Mouse (Mus musculus) spleen, postnatal 14 days (tissue): Measurements from ENCODE around the gene Sipa1.

Experiments used
- DNase-seq, 2 experiments: peaks; one replicate each; pipeline ENCODE4 v3.0.0; 2021 to 2022; ENCODE audit warnings: low spot score in 2 of 2

Sipa1 gene

DNA sequence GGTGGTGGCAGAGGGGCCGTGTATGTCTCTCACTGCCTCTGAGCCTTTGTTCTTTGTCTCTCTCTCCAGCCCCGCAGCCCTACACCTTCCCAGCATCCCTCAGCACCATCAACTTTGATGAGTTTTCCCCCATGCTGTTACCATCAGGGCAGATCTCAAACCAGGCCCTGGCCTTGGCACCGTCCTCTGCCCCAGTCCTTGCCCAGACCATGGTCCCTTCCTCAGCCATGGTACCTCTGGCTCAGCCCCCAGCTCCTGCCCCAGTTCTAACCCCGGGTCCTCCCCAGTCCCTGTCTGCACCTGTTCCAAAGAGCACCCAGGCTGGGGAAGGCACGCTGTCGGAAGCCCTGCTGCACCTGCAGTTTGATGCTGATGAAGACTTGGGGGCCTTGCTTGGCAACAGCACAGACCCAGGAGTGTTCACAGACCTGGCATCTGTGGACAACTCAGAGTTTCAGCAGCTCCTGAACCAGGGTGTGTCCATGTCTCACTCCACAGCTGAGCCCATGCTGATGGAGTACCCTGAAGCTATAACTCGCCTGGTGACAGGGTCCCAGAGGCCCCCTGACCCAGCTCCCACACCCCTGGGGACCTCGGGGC, 16.7 kb downstream of the Sipa1 start:
- DNase-seq = no peak

DNA sequence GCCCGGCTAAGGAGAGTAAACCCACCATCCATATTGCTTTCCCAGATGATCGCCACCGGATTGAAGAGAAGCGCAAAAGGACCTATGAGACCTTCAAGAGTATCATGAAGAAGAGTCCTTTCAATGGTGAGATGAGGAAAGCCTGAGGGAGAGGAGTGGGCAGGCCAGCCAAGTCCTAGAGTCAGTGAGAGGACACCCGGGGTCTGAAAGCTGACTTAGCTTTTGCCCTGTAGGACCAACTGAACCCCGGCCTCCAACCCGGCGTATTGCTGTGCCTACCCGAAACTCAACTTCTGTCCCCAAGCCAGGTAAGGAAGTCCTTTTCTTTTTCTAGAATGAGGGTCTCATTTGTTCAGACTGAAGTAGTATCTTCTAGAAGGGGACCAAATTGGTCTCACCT, 18.2 kb downstream of the Sipa1 start:
- no peak for DNase-seq

DNA sequence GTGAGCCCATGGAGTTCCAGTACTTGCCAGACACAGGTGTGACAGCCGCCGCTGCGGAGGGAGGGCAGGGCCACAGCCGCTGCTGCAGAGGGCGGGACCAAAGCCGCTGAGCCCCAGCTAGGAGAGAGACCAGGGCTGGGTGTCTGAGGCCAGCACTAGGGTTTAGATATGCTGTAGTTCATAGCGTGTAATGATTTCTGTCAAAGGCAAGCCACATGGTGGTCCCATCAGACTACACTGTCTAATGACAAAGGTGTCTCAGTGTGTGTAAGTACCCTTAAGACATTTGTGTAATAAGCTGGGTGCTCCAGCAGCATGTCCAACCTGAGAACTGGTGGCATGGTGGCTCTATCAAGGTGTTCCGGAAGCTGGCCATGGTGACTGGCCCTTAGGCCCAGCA, 21.9 kb downstream of the Sipa1 start:
- no peak for DNase-seq

DNA sequence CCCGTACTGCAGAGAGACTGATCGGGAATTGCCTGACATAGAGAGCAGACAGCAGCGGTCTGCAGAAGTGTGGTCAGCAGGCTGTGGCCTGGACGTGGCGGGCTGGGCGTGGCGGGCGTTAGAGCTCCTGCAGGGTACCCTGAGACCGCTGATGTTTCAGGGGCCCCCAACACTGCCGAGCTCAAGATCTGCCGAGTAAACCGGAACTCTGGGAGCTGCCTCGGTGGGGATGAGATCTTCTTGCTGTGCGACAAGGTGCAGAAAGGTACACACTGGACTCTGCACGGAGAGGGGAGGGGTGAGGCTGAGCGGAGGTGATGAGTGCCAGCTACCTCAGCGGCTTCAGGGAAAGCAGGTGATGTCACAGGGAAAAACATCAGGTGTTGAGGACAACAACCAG, 22.5 kb downstream of the Sipa1 start:
- DNase-seq = no peak

DNA sequence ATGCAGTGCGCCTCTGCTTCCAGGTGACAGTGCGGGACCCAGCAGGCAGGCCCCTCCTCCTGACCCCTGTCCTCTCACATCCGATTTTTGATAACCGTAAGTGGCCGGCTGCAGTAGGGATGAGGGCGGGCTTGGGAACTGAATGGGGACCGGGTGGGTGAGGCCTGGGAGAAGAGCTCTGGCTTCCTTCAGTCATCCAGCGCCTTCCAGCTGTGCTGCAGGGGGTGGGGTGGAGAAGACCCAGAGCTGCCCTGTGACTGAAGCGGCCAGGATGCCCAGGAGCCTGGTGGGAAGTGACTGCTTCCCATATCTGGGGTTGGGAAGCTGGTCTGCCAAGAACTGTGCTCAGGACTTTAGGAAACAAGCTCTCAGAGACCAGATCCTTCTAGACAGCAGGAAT, 23.2 kb downstream of the Sipa1 start:
- DNase-seq = no peak

DNA sequence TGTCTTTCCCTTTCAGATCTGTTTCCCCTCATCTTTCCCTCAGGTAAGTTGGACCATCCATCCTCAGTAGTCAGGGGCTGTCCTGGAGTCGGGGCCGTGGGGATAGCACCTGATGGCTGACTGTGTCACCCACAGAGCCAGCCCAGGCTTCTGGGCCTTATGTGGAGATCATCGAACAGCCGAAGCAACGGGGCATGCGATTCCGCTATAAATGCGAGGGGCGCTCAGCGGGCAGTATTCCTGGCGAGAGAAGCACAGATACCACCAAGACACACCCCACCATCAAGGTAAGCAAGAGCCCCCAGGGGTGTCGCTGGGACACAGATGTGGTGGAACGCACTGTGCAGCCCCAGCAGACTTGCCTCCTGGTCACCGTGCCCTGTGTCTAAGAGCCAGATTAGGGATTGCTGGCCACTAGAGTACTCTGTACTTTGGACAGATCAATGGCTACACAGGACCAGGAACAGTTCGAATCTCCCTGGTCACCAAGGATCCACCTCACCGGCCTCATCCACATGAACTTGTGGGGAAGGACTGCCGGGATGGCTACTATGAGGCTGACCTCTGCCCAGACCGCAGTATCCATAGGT, 25.0 kb downstream of the Sipa1 start:
- no peak for DNase-seq

DNA sequence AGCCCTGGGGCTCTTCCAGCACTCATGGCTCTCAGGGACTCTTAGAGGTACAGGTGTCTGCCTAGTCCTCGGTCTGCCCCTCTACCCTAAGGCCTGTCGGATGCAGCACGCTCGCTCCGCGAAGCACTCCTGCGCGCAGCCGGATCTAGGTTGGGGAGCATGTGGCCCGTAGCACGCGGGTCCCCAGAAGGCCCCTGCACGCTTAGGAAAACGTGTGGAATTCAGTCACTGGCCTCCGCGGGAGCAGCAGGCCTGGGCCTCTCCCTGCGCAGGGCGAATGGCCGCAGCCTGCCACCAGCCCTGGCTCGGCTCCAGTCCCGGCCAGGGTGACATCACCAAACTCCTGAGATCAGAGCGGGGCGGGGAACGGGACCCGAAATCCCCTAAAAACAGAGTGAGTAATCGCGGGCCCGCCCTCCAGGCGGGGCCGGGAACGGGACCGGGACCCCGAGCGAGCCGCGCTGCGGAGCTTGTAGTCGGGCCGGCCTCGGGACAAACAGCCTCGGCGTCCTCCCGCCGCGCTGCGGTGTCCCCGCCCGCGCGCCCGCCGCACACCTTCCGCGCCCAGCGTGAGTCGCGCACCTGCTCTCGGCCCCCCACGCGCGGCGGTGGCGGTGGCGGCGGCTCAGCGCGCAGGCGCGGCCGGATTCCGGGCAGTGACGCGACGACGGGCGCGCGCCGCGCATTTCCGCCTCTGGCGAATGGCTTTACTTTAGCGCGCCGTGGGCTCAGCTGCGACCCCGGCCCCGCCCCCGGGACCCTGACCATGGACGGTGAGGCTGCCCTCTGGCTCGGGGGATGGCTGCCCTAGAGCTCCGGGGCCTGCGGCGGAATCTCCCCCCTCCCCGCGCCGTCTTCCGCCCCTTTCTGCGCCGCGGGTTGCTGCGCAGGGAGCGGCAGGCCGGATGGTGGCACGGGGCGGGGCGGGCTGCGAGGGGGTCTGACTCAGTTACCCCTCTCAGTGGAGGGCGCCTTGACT, 26.1 kb downstream of the Sipa1 start, which contains the start of gene Rela:
Gene Rela, plus strand, starts transcription at position 415 of the 979 bp plus-strand sequence.
- DNase-seq = peak; percentile 73 to 82

DNA sequence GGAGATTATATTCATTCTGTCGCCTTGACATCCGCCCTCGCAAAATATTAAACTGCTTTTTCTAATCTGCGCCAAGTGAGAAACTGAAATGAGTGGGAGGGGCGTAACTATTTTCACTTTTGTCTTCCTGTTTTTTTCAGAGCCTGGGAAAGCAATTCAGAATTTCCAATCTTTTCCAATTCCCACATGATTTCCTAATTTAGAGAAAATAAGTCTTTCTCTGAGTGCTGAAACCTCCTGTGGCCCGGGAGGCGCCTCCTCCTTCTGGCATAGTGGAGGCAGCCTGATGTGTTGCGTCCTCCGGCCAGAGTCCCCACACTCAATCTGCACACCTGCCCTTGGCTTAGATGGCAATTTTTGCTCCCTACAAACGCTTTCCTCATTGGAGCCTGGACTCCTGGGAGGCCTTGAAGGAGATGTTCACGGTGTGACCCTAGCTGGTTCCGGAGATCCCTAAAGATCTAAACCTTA, 26.9 kb downstream of the Sipa1 start:
- no peak for DNase-seq

DNA sequence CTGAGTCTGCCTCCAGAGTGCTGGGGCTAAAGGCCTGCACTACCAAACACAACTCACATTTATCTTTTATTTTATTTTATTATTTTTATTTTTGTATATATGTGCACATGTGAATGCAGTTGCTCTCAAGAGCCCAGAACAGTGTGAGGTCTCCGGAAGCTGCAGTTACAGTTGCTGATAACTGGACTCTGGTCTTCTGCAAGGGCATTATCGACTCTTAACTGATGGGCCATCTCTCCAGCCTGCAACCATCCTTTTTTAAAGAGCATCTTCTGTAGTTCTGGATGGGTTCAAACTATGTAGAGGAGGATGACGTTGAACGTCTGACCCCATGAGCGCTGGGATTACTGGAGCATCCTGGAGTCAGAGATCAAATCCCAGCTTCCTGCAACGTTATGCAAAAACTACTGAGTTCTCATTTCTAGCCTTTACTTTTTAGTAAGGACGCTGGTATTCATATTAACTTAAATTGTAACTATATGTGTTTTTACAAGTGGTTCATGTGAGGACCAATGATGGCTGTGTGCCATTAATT, 27.4 kb downstream of the Sipa1 start:
- DNase-seq = no peak

DNA sequence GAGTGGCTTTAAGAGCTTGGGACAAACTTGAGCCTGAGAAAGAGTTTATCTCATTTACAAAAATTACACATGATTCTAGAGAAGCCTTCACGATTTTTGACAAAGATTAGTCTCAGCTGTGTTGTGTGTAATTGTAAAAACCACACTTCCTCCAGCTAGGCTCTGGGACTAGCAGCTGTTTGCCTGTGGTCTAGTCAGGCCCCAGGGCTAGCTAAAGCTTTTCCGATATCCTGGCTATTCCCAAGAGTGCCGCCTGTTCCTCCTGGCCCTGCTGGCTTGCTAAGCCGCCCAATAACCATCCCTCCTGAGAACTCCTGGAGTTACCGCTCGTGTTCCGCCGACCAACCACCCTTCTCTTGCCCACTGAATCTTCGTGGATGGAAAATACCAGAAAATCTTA, 31.4 kb downstream of the Sipa1 start:
- DNase-seq = no peak

DNA sequence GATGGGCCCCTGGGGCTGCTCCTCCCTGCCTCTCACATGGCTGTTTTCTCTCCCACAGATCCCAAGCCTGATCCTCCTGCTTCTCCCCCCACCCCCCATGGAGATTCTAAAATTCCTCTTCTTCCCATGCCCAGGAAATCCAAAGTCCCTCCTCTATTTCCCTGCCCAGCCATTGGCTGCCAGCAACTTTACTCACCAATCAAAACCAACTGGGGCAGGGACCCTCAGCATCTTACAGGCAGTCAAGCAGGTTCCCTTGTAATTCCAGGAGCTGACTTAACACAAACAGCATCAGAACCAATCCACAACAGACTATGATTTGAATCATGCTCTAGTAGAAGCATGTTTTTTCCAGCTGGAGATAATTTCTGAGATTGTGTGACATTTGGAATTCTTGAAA, 33.6 kb downstream of the Sipa1 start:
- no peak for DNase-seq

DNA sequence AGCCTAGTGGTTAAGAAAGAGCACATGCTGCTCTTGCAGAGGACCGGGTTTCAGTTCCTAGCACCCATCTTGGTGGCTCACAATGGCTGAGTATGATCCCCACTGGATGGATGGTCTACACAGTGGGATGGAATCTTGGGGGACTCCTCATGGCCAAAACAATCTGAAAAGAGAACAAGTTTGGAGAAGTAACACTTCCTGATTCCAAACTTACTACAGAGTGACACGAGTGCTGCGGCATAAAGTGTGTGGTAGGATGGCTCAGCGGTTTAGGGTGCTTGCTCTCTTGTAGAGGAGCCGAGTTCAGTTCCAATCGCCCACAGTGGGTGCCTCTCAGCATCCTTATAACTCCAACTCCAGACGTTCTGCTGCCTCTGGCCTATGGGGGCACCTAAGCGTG, 38.2 kb downstream of the Sipa1 start:
- no peak for DNase-seq

DNA sequence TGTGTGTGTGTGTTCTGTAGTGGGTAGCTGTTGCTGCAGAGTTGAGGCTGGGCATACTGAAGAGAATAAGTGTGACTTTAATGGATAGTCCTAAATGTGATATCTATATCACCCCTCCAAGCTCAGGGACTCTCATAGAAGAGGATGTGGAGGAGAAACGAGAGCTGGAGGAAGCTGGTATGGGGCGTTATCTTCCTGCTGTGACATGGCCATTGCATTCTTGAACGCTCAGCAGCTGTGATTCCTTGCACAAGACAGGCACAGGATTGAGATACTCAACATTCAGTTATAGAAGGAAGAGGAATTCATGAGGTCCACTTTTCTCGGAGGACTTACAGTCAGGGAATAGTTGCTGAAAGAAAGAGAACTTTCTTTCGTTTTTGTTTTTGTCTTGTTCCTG, 41.6 kb downstream of the Sipa1 start:
- no peak for DNase-seq

DNA sequence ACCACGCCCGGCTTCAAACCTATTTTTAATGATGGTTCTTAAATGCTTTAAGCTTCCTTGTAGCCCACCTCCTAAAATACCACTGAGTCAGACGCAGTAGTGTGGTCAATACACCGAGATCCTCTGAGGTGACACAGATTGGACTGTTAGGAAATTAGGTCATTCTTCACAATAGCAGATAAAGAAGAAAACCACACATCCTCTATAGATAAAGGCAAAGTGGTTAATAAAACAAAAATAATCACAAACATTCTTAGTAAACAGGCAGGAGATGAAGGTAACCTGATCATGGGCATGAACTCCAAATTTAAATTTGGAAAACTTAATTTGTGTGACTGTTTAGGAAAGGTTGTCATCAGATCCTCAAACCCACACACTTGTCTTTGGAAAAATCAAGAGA, 43.5 kb downstream of the Sipa1 start:
- no peak for DNase-seq

DNA sequence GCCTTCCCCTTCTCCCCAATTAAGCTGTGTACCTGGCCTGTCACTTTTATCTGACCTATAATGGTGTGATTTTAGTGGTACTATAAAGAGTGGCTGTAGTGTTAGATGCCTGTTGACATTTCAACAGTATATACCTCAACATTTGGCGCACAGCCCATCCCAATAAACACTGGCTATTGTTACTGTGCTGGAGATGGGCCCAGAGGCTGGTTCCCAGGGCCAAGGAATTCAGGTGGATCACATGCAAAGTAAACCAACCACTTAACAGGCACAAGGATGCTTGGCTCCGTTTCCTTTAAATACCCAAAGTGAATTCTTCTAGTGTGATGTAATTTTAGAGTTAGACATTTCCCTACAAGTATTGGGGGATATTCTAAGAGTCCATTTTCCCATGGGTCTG, 48.6 kb downstream of the Sipa1 start:
- no peak for DNase-seq

DNA sequence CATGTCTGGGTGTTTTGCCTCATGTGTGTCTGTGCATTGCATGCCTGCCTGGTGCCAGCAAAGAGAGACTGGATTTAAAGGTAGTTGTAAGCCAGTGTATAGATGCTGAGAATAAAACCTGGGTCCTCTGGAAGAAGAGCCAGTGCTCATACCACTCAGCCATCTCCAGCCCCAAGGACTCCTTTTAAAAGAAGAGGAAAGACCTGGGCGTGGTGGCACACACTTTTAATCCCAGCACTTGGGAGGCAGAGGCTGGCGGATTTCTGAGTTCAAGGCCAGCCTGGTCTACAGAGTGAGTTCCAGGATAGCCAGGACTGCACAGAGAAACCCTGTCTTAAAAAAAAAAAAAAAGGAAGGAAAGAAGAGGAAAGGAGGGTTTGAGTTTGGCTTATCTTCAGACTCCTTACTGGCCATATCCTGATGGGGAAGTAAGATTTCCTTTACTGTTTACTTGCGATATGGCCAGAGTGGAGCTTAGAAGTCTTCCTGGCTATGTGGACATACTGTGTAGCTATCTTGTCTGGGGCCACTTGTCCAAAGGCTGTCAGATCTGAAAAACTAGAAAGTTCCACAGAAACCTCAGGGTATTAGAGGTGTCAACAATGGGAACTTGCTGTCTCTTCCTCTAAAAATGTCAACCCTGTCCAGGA, 50.6 kb downstream of the Sipa1 start:
- DNase-seq = no peak

DNA sequence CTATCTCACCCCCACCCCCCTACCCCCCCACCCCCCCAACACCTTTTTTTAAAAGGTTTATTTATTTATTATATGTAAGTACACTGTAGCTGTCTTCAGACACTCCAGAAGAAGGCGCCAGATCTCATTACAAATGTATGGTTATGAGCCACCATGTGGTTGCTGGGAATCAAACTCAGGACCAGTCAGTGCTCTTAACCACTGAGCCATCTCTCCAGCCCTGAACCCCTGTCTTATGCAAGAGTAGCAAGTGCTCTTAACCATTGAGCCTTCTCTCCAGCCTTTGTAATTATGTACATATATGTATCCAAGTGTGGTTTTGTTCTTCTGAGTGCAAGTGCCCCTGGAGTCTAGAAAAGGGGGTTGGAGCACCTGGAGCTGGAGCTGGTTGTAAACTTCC, 51.5 kb downstream of the Sipa1 start:
- DNase-seq = peak in 1 of 2 experiments; percentile 18

DNA sequence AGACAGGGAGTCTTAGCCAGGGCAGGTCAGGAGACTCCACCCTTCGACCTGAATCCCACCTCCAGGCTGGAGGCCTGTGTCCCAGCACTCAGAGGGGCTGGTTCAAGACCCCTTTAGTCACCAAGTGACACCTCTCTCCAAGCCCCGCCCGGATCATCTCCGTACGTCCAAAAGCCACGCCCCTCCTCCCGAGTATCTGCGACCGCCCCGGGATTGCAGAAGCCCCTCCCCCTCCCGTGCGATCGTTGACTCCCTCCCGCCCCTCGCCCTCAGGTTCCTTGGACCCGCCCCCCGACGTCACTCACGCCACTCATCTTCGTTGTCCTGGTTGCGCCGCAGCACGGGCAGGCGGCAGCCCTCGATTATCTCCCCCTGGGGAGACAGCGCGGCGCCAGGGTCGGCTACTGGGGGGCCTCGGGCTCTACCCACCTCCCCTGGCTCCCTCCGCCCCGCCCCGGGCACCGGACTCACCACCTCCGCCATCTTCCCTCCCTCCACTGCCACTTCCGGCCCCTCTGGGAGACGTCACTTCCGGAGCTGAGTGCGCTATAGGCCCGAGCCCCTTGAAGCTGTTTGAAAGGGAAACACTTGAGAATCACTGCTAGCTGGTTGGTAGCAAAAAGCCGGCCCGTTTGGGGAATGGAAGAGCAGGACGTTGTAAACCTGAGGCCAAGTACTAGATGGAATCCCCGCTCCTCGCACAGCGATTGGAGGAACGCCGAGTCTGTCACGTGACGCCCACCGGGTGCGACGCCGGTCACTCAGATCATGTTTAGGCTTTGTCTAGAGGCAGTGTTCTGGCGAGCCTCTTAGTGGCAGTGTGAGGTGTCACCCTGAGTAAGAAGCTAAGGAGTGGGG, 53.7 kb downstream of the Sipa1 start, which contains the start of gene Kat5:
Gene Kat5, minus strand, starts transcription at position 691 of the 858 bp plus-strand sequence.
- peak; percentile 77 to 85 for DNase-seq

DNA sequence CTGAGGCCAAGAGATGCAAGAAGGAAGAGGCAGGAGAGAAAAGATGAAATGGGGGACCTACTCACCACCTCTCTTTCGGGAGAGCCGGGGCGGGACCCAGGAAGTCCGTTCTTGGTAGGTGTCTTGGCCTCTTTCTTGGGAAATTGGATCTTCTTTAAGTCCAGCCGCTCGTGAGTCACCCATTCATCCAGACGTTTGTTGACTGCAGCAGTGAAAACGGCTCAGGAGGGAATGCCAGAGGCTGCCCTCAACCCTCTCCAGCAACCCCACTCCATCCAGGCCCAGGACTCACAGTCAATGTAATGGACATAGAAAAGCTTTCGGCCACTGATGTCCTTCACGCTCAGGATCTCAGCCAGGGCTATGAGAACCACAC, 54.3 kb downstream of the Sipa1 start:
- no peak for DNase-seq

DNA sequence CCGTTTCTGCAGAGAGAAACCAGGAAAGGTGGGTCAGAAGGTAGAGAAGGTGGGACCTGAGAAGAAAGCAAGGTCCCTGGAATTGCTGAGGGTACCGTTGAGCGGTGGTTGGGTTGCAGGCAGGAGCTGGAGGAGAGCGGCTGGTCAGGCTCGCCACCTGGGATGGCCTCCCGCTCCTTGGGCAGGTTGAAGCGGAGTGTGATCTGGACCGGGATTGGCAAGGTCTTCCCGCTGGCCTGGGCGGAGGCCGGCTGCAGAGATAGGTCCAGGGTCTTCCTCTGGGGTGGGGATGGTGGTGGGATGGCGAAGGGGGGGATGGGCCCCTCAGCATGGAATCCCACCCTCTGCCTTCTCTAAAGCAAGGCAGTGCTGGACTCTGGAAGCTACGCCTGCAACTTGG, 54.8 kb downstream of the Sipa1 start:
- DNase-seq = no peak
